Mouse (Mus musculus): Measurements from ENCODE around the gene Crebrf.

Crebrf gene

DNA sequence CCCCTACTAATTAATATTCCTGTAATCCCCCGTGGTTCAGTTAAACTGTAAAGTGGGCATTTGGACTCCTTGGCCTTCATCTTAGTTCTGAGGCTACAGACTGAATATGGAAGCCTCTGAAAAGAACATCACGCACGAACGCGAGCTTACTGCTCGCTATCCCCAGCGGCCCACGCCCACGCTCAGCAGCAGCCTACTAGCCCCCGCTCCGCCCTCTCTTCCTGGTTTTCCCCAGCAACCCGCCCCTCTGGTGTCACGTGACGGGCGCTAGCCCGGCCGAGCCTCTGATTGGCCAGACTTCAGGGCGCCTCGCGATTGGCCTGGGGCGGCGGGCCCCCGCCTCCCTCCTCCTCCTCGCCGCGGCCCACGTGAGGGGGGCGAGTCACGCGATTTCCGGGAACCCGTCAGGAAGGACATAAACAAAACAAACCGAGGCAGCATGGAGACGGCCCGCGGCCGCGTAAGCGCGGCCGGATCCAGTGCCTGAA, at the start of gene Crebrf:
TSS of gene Crebrf (plus strand) at position 380 of the 488 bp plus-strand sequence.
- DNase-seq: peak; percentile 98

DNA sequence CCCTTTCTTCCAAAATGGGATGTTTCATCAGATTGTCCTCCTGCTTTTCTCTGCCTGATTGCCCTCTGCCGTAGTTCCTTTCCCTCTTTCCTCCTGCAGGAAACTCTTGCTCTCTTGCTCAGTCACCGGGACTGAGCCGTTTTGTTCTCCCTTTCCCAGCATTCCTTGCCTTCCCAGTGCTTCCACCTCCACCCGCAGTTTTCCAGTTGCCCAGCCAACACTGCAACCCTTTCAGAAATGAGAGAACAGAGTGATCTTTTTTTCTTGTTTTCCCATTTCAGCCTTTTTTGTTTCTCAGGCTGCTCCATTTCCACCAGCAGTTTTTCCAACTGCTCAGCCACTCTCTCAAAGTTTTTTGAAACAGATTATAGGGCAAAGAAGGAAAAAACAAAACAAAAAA, 44.2 kb upstream of the Crebrf start:
- no peak for DNase-seq

DNA sequence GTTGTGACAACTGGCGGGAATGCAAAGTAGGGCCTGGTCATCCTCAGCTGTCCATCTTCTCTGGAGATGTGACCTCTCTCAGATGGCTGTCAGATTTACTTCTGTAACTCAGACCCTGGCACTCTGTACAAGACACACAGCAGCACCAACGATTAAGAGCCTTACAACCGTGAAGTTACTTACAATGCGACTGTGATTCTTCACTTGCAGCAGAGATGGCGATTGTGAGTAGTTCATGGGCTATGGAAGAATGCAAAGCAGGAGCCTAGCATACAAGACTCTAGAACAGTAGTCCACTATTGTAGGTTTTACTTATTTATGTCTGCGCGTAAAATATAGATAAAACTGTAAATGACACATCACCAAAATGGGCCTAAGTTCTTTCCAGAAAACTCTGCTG, 39.6 kb upstream of the Crebrf start:
- no peak for DNase-seq

DNA sequence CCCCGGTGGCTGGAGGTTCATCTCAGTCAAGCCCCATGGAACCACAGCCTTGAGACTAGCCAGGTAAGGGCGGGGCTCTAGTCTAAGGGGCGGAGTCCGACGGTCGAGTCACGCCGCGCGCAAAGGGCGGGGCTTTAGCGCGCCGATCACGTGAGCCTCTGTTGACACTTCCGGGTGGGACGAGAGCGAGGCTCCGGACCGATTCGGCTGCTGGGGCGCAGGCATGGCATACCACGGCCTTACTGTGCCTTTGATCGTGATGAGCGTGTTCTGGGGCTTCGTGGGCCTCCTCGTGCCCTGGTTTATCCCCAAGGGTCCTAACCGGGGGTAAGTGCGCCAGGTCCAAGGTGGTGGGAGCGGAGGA, 39.2 kb upstream of the Crebrf start:
- peak; percentile 94 to 95 for DNase-seq

DNA sequence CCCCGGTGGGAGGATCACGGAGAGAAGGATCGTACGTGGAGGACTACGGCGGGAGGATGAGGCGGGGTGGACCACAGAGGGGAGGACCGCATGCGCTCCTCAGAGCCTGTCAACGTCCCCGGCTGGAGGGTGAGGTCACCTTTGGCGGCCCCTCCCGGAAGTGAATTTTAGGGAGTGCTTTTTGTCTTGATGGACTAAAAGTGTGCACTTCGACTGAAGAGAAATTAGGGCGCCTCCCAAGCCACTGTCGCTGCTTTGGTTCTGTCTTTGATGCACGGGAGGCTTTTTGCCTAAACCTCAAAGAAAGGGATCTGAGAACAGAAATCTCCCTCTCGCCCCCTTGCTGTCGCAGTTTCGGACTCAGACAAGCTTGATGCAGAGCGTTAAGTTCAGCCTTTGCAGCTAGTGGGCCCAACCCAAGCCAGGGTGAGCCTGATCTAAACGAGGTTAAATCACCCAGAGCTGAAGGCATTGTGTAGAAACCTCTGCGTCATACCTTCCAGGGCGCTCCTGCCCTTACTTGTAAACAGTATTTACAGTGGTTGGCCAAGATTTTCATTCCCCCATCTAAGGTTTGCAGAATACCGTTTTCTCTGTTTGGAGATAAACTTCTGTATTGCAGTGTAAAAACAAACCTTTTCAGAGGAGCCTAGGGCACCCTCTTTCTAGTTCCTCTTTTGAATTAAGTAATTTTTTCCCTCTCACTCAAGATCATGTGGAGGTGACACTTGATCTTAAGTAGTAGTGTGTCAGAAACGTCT, 38.7 kb upstream of the Crebrf start:
- DNase-seq: peak in 1 of 2 experiments; percentile 84

DNA sequence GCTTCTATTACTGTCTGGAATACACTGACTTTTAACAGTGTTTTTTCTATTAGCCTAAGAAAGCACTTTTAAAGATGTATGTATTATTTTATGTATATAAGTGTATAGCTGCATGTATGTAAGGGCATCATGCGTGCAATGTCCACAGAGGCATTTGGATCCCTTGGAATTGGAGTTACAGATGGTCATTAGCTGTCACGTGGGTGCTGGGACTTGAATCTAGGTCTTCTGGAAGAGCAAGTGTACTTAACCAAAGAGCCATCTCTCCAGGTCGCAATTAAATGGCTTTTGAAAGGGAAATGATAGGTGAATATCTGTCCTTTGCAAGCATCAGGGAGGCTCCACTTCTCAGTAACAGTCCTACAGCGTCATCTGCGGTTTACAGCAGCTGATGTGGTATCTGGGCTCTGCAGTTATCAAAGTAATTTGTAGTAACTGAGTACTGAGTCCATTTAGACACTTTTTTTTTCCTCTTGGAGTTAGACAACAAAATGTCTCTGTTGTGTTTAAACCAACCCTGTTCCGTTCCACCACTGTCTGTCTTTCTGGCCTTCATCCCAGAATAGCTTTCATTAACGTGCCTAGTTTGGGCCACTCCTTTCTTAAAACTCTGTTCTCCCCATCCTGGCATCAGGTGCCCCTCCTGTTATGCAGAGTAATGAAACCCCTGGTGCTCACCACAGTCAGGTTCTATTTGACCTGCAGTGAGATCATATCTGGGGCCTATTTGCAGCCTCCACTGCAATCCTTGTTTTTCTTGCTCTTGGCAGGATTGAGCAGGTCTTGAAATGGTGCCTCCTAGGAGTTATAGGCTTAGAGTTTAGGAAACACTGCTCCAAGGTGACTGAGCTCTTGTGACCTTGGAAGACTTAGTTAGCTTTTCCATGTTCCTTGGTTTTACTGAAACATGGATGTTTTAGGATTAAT, 37.5 kb upstream of the Crebrf start:
- DNase-seq: no peak

DNA sequence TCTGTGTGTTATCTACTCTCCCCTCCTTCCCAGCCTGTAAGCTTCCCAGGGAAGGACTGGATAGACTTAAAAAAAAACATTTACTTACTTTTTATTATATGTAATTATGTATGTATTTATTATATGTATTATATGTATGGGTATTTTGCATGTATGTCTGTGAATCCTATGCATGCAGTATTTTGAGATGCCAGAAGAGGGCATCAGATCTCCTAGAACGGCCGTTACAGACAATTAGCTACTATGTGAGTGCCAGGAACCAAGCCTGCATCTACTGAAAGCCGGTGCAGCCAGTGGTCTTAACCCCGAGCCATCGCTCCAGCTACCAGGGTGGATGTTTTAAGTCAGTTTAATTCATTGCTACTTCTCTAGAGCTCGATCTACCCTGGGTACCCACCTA, 34.2 kb upstream of the Crebrf start:
- no peak for DNase-seq

DNA sequence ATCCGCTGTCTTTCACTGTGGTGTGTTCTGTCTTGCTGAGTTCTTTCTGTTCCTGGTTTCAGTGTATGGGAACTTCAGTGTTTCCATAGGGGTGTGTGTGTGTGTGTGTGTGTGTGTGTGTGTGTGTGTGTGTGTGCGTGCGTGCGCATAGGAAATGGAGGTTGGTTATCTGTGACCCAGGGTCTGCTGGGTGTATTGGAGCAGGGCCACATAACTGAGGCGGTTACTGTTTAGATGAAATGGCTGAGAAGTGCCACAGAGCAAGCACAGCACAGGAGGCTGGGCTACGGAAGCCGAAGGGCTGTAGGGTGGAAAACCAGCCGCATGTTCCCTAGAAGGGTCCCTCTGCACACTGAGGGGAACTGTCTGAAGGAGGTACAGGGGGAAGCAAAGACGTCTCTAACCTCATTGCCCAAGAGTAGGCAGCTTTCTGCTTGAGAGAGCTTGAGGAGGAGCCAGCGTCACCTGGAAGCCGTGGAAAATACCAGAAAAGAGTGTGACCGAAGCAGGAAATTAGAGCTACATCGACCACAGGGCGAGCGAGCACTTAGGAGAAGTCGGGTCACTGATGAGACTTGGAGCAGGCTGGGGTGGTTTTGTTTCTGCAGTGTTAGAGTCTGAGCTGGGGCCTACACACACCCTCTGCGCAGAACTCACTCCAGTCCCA, 29.0 kb upstream of the Crebrf start:
- DNase-seq: no peak

DNA sequence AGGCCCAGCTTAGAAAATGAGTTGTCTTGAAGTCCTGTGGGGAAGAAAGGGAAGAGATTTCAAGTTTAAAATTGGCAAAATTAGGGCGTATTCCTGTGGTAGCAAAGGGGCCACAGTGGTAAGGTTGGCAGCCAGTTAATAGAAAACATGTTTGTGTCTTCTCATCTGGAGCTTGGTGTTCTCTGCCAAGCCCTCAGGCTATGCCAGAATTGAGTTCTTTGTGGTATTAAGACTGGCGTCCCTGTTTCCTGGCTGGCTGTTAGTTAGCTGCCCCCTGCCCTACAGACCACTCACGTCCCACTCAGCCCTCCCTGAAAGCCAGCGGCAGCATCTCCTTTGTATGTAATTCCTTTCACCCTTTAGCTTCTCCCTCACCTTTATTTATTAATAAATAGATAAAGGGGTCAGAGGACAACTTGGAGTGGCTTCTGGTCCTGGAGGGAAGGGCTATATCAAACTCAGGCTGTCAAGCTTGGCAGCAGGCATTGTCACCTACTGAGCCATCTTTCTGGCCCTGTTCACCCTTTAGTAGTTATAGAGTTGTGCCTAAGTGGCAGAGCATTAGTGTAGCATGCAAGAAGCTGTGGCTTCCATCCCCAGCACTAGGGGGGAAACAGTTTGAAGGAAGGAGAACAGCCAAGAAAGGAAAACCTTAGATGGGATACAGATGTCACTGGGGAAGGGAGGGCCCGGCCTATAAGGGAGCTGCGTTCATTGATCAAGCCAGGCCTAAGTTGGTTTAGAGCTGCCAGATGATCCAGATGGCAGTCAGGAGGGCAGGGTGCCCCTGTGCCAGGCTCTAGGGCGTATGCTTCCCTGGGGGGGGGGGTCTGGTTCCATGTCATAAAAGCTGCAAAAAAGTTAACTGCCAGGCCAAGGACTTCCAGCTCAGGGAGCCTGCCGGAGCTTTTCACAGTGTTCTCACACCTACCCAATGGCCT, 26.4 kb upstream of the Crebrf start:
- peak; percentile 47 to 56 for DNase-seq

DNA sequence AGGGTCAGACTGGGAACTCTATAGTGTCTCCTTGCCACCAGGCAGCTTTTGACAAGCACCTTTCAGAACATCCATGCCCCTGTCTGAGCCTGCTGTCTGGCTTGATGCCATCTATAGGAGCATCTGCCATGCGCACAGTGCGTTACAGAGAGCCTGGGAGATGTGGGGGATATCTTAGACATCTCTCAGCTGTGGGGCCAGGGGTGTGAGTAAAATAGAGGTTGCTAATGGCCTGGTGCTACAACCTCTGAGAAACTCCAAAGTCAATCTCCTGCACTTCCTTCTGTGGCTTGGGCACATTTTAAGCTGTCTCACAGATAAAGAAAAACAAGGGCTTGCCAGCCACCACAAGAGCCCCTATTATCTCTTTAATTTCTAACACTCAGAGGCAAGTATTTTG, 25.6 kb upstream of the Crebrf start:
- no peak for DNase-seq

DNA sequence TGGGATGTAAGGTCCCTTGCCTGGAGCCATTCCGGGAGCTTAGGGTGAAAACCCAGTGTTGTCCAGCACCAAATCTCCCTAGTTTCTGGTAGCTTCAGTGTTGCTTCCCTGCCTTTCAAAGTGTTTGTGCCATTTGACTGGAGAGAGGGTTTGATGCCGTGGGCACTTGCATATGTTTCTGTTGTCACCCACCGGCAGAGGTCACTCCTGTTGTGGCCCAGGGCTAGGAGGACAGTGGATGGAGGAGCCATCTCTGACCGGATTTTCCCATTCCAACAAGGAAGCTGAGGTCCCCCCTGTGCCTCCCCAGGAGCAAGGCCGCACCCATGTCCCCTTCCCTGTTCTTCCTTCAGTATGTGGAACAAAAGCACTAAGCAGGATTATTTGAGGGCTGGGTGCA, 25.2 kb upstream of the Crebrf start:
- peak; percentile 34 to 45 for DNase-seq

DNA sequence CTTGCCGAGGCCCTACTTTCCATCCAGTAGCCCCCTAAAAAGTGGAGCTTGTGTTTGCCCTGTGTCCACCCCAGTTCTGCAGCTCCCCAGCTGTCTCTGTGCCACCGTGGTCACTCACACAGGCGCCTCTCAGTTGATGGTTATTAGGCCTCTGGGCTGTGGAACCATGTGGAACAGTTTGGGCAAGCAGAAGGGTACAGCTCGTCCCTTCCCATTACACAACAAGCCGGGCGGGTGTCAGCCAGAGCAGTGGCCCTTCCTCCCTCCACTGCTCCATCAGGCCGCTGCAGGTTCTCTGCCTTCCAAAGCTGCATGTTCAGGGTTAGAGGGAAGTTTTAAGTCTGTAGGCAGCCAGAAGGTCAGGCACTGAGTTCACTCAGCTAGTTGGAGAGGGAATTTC, 24.3 kb upstream of the Crebrf start:
- no peak for DNase-seq

DNA sequence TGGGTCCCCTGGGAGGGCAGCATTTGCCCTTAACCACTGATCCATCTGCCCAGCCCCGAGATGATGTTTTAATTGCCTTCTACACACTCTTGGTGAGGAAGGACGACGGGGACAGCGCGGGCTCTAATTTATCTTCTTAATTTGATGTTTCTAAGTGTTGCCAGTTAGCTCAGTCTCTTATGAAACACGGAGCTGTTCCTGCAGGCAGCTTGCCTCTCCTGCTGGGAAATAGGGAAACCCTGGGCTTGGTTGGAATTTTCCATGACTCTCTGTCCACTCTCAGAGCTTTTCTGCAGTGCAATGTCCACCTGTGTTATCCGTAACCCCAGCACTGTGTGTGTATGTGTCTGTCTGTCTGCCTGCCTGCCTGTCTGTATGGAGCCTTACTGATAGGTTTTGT, 22.0 kb upstream of the Crebrf start:
- no peak for DNase-seq

DNA sequence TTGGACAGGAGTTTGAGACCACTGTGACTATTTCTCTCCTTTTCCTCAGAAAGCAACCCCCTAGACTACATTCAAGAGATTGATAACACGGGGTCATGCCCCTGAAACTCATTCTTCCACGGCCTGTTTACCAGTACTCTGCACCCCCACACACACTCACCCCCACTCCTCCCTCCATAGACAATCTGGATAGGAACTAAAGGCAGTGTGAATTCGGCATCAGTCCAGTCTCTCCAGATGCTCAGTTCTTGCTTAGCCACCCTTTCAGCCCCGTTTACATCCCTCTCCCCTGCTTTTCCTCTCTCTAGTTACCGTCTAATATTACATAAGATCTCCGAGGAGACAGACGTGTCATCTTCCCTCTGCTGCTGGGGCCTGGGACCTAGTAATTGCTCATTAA, 21.3 kb upstream of the Crebrf start:
- DNase-seq: no peak

DNA sequence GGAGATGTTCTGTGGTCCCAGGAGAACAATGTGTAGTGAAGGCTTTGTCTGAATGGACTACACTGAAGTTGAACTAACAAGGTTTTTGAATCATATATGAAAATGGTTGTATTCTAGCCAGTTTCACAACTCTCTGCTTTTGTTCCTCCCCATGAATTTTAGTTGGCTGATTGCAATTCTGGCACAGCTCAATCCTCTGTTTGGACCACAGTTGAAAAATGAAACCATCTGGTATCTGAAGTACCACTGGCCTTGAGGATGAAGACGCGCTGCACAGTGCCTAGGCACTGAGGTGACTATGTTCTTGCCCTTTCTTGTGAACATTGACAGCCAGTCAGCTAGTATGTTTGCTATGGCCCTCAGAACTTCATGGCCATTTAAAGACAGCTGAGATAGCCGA, 20.3 kb upstream of the Crebrf start:
- no peak for DNase-seq

DNA sequence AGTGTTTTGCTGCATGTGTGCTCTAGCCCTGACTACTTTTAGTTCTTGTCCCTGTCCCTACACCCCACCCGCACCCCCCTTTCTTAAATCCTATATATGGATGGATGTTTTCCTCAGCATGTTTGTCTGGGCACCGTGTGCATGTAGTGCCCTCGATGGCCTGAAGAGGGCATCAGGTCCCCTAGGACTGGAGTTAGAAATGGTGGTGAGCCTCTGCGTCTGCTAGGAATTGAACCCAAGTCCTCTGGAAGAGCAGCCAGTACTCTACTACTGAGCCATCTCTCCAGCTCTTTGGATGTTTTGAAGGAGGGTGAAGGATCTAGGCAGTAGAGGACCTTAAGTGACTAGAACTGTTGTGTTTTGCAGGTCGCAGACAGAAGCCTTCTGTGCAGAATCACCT, 16.6 kb upstream of the Crebrf start:
- DNase-seq: no peak

DNA sequence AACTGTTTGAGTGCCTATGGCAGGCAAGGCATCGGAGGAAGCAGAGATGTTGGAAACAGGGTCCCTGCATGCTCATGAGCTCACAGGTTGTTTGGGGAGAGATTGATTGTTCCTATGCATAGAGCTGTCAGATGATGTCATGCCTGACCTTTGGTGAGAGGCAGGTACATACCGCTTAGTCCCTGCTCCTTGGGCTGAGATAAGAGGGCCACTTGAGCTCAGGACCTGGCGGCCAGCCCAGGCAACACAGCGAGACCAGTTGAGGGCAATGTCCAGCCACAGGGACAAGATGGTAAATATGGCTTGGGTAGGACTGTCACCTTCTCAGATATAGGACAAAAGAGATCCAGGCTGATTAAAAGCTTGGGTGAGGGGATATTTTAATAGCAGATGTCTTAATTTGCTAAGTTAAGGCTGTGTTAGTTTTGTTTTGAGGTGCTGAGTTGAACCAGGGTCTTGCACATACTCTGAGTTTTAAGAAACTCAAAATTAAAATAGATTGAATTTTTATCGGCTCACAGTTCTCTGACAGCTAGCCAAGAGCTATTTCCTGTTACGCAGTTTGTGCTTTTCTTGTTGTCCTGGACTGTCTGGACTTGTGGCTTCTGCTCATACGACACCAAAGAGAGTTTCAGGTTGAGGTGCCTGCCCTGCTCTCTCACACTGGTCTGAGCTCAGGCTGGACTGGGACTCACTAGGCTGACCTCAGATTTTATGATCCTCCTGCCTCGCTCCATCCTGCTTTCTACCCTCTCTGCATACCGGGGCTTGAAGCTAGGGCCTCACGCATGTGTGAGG, 15.4 kb upstream of the Crebrf start:
- peak; percentile 43 to 45 for DNase-seq

DNA sequence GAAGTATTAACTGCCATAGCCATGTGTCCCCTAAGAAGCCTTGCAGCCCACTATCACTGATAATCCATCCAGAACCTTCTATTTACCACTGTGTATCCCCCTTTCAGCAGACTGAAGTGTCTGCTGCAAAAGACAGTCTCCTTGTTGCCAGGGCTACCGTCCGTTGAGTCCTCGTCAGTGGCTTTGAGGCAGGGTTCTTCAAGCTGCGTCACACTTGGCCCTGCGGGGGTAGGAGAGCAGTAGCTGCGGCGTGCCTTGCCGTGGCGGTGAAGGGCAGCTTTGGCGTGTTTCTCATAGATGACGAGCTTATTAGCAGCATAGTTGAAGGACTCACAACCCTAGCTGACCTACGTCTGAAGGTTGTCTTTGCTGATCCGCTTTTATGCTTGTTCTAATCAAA, 13.9 kb upstream of the Crebrf start:
- DNase-seq: no peak

DNA sequence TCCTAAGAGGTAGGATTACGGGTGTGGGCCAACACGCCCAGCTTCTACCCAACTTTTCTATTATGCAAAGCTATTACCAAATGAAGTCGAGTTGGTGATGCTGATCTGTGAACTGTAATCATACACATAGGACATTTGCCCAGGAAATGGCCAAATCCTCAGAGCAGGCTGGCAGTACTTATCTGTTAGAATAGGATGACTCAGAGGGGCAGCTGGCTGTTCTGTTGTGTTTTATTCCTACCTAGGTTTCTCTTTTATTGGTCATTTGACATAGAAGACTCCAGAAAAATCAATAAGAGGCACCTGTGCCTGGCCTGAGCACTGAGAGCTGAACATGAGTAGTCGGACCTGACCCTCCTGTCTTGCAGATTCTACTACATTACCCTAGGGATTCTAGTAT, 12.8 kb upstream of the Crebrf start:
- DNase-seq: no peak

DNA sequence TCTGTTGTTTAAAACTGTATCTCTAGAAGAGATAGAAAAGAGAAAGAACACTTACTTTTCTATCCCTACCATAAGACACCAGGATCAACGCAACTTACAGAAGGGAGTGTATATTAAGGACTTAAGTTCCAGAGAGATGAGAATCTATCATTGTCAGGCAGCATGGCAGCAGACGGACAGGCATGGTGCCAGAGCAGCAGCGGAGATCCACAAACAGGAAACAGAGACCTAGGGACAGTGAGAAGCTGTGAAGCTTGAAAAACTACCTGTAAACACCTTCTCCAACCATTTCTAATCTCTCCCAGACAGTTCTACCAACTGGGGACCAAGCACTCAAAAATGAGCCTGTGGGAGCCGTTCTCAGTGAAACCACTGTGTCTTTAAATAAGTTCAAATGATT, 11.8 kb upstream of the Crebrf start:
- peak; percentile 55 to 56 for DNase-seq
